In genomic region chr4:84331995-84332394, GRCm38 (mm10) we compare ENCODE assay signal across 19 mouse cellular contexts.
A peak's percentile ranks its signal among the peaks of the same experiment; 100 is the strongest.
DNase-seq lines count a peak whose midpoint lies in the region; ATAC-seq and TF ChIP-seq lines count a peak whose summit lies in the region.
"Had no signal": no experiment of that assay in that cellular context is flagged by ENCODE, and none has a peak within 500 bp of the region (broad histone marks: within the 10 kb centered on the region; RNA-seq: fewer than 3 reads in every experiment).

No protein-coding gene starts in this region.

- TF ChIP-seq EP300 in heart, postnatal 0 days (IDR thresholded peaks at IDR 0.05; ENCODE audit: low read depth): no peak

- H3K27ac ChIP-seq in heart, postnatal 0 days (ENCODE audit: low read depth): no peak overlapping the region
- H3K27ac ChIP-seq in midbrain, embryonic 12.5 days (replicated peaks): no peak overlapping the region
- no peak overlapping the region for H3K27ac ChIP-seq in midbrain, postnatal 0 days (ENCODE audit: low read depth, low read length)
- H3K27ac ChIP-seq: embryonic facial prominence, embryonic 10.5 days; forebrain, embryonic 13.5 days; gastrocnemius, adult 2 months; heart, adult 2 months; heart, embryonic 13.5 days; hindbrain, postnatal 0 days had no signal

- peak; percentile 11 for DNase-seq in heart, postnatal 0 days (ENCODE audit: low spot score)
- no peak for DNase-seq in heart, postnatal 14 days
- DNase-seq in midbrain, postnatal 0 days (ENCODE audit: low spot score): no peak
- peak; percentile 59 for DNase-seq in retina, postnatal 1 day
- DNase-seq in retina, embryonic 14.5 days (ENCODE audit: low spot score): no peak
- no peak for DNase-seq in urinary bladder, adult 18-20 months (ENCODE audit: low spot score in 2 of 2)
- DNase-seq: adrenal gland, adult 2 months; adrenal gland, postnatal 25 days; cerebellum, adult 2 months; cerebellum, postnatal 10 days; gastrocnemius, adult 2 months; gastrocnemius, postnatal 36 days; heart, adult 2 months had no signal

- intact Hi-C loops in heart, postnatal 14 days (cut with DNase I): no loop called here

- H3K27me3 ChIP-seq in heart, postnatal 0 days (ENCODE audit: control insufficient read depth, insufficient read depth, low read length): no peaks in the 10 kb centered on the region
- peaks cover 3% of the 10 kb centered on the region; the same call in 1 of the 2 replicates for H3K27me3 ChIP-seq in midbrain, embryonic 12.5 days
- peaks cover 3% of the 10 kb centered on the region; the same call in 1 of the 2 replicates for H3K27me3 ChIP-seq in midbrain, postnatal 0 days (ENCODE audit: insufficient read depth, low read length)
- H3K27me3 ChIP-seq: forebrain, embryonic 13.5 days; heart, embryonic 13.5 days had no signal

- no peaks in the 10 kb centered on the region for H3K36me3 ChIP-seq in heart, postnatal 0 days (replicated peaks; ENCODE audit: control insufficient read depth, insufficient read depth, low read length)
- H3K36me3 ChIP-seq in midbrain, embryonic 12.5 days: no peaks in the 10 kb centered on the region
- no peaks in the 10 kb centered on the region for H3K36me3 ChIP-seq in midbrain, postnatal 0 days (ENCODE audit: insufficient read depth, low read length)
- H3K36me3 ChIP-seq: embryonic facial prominence, embryonic 10.5 days; heart, embryonic 13.5 days had no signal

- H3K4me3 ChIP-seq in heart, postnatal 0 days (ENCODE audit: low read depth, low read length): no peak overlapping the region
- no peak overlapping the region for H3K4me3 ChIP-seq in midbrain, embryonic 12.5 days
- H3K4me3 ChIP-seq in midbrain, postnatal 0 days (ENCODE audit: low read depth, low read length): no peak overlapping the region
- H3K4me3 ChIP-seq: embryonic facial prominence, embryonic 10.5 days; forebrain, embryonic 13.5 days; gastrocnemius, adult 2 months; heart, adult 2 months; heart, embryonic 13.5 days had no signal

- no peak for TF ChIP-seq CTCF in heart, postnatal 0 days (IDR thresholded peaks at IDR 0.05; ENCODE audit: low read depth)
- no peak for TF ChIP-seq CTCF in midbrain, postnatal 0 days (IDR thresholded peaks at IDR 0.05)

- 54% methylated on average over 9 of the region's 9 CpGs for WGBS in heart, postnatal 0 days
- 60% methylated on average over 9 of the region's 9 CpGs for WGBS in midbrain, embryonic 12.5 days
- WGBS in midbrain, postnatal 0 days: 37% methylated on average over 9 of the region's 9 CpGs

- H3K9me3 ChIP-seq in heart, postnatal 0 days (replicated peaks; ENCODE audit: control insufficient read depth, low read length): no peaks in the 10 kb centered on the region
- H3K9me3 ChIP-seq in midbrain, embryonic 12.5 days: no peaks in the 10 kb centered on the region
- no peaks in the 10 kb centered on the region for H3K9me3 ChIP-seq in midbrain, postnatal 0 days (ENCODE audit: low read length)
- H3K9me3 ChIP-seq: embryonic facial prominence, embryonic 10.5 days; forebrain, embryonic 13.5 days; heart, embryonic 13.5 days had no signal

- peaks cover 10% of the 10 kb centered on the region for H3K4me1 ChIP-seq in heart, postnatal 0 days (ENCODE audit: control insufficient read depth, insufficient read depth)
- H3K4me1 ChIP-seq in midbrain, embryonic 12.5 days: no peaks in the 10 kb centered on the region
- no peaks in the 10 kb centered on the region for H3K4me1 ChIP-seq in midbrain, postnatal 0 days (ENCODE audit: insufficient read depth, low read length)
- H3K4me1 ChIP-seq: forebrain, embryonic 13.5 days had no signal

- no peak overlapping the region for H3K4me2 ChIP-seq in heart, postnatal 0 days (ENCODE audit: low read depth, low read length)
- H3K4me2 ChIP-seq in midbrain, embryonic 12.5 days (replicated peaks): no peak overlapping the region
- H3K4me2 ChIP-seq in midbrain, postnatal 0 days (ENCODE audit: low read depth, low read length, poor library complexity, severe bottlenecking): no peak overlapping the region
- H3K4me2 ChIP-seq: forebrain, embryonic 13.5 days; heart, embryonic 13.5 days had no signal

- no peak overlapping the region for H3K9ac ChIP-seq in heart, postnatal 0 days (replicated peaks; ENCODE audit: low read depth, low read length)
- H3K9ac ChIP-seq in midbrain, embryonic 12.5 days (replicated peaks): no peak overlapping the region
- no peak overlapping the region for H3K9ac ChIP-seq in midbrain, postnatal 0 days (replicated peaks; ENCODE audit: low read length, poor library complexity, severe bottlenecking)
- H3K9ac ChIP-seq: forebrain, embryonic 13.5 days; forebrain, postnatal 0 days; heart, embryonic 13.5 days had no signal

- ATAC-seq in heart, postnatal 0 days (ENCODE audit: insufficient read depth, low read depth): peak; percentile 75
- 0 out of 2 replicates have a peak, but pooled peaks have one; percentile 38 for ATAC-seq in midbrain, embryonic 12.5 days (ENCODE audit: low FRiP score, low read depth)
- ATAC-seq in midbrain, postnatal 0 days (ENCODE audit: low FRiP score): no peak; the same call in 1 of the 2 replicates
- ATAC-seq: forebrain, embryonic 13.5 days; hindbrain, postnatal 0 days had no signal

Comparison
In these comparisons a context has a peak if more than half of its experiments do, and no peak if none do; other contexts are left out.
1. DNase-seq: peak in heart, postnatal 0 days (single experiment) and retina, postnatal 1 day (single experiment); none in heart, postnatal 14 days (0 of 2), midbrain, postnatal 0 days (single experiment), retina, embryonic 14.5 days (single experiment) and urinary bladder, adult 18-20 months (0 of 2).